Mouse (Mus musculus) midbrain, embryonic 16.5 days (tissue): Measurements from ENCODE around the gene Stat5a. TPM values are rescaled to one million over a fixed set of nuclear protein-coding genes. Genes with fewer than 3 reads are reported as not detected.
A peak's percentile ranks its signal among the peaks of the same experiment; 100 is the strongest.

Experiments used
- ATAC-seq: fragments of 200-750 bp; cut with Nextera tagmentation; 2 replicates; pipeline ENCODE4 v1.8.0; 2017; ENCODE audit warnings: moderate TSS enrichment
- H3K27ac ChIP-seq: fragments of 300-500 bp; sonication (generic); 2 replicates; pipeline ENCODE4 v1.5.1; 2014; ENCODE audit warnings: mild to moderate bottlenecking, low read length, mixed read lengths
- H3K27me3 ChIP-seq: fragments of 300-500 bp; sonication (generic); 2 replicates; pipeline ENCODE4 v1.6.1; 2014; ENCODE audit warnings: low read depth, low read length, mixed read lengths; ENCODE audit not compliant: control insufficient read depth, insufficient read depth
- H3K36me3 ChIP-seq: fragments of 300-500 bp; sonication (generic); 2 replicates; pipeline ENCODE4 v1.6.1; 2014; ENCODE audit warnings: mild to moderate bottlenecking, low read length, moderate library complexity, mixed read lengths; ENCODE audit not compliant: control insufficient read depth, insufficient read depth
- H3K4me1 ChIP-seq: fragments of 300-500 bp; sonication (generic); 2 replicates; pipeline ENCODE4 v1.6.1; 2014; ENCODE audit warnings: mild to moderate bottlenecking, low read length, mixed read lengths; ENCODE audit not compliant: control insufficient read depth, insufficient read depth
- H3K4me2 ChIP-seq: fragments of 300-500 bp; sonication (generic); 2 replicates; pipeline ENCODE4 v1.6.1; 2014; ENCODE audit warnings: mild to moderate bottlenecking, low read length, mixed read lengths
- H3K4me3 ChIP-seq: fragments of 300-500 bp; sonication (generic); 2 replicates; pipeline ENCODE4 v1.5.1; 2014; ENCODE audit warnings: low read depth, mild to moderate bottlenecking, low read length, moderate library complexity, mixed read lengths
- H3K9ac ChIP-seq: fragments of 300-500 bp; sonication (generic); 2 replicates; pipeline ENCODE4 v1.6.1; 2014; ENCODE audit warnings: low read depth, low read length, mixed read lengths
- H3K9me3 ChIP-seq: fragments of 300-500 bp; sonication (generic); replicated peaks from 2 replicates; pipeline ENCODE4 v1.6.1; 2014; ENCODE audit warnings: mild to moderate bottlenecking, low read length, mixed read lengths; ENCODE audit not compliant: control insufficient read depth, poor library complexity, severe bottlenecking
- WGBS: fragments of 180-500 bp; shearing (Covaris S2); extraction: QIAGEN DNeasy Blood & Tissue Kit; methylation state at CpG from one replicate; pipeline ENCODE4 v1.1.7; 2014; 5-methylcytosine and 5-hydroxymethylcytosine counted together
- polyA plus RNA-seq: library from polyadenylated mRNA; unstranded; fragments of >200 nt; fragmentation: Nextera tagmentation; extraction: Ambion mirVana; gene quantifications from 2 replicates; pipeline ENCODE4 v1.2.1, GENCODE M21; 2015

Gene Stat5a
- polyA plus RNA-seq = 2.1 and 3.2 TPM in 2 replicates

DNA sequence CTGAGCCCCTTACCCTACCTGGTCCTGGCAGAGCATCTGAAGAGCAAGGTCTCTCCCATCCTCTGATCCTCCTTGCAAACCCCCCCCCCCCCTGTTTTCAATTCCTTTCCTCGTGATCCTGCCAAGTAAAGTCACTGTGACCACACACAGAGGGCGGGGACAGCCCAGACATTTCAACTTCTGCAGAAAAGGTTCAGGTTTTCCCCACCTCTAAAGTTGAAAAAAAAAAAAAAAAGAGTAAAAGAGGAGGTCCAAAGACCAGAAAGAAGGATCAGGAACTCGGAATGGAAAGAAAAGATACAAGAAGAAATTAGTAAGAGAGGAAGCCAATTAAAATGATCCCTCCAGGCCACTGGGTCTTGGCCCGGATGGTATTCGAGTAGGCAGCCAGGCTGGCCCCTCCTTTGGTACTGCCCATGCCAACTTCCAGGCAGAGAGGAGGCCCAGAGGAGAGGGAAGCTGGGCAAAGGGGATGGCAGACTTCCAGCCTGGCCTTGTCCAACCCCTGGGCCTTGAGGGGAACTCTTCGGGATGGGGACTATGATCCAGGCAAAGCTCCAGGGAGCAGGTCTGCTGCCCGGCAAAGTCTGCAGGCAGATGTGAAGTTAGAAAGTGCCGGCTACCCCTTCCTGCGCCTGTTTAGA is at the start of gene Stat5a:
Gene Stat5a, plus strand, starts transcription at position 417 of the 644 bp plus-strand sequence.
- 63% methylated on average over 9 of the region's 9 CpGs for WGBS
- peak within 1 kb of the TSS; percentile 55 for H3K4me2 ChIP-seq
- H3K27ac ChIP-seq = no peak within 1 kb of the TSS
- no peaks in the 10 kb centered on the region for H3K9me3 ChIP-seq
- peaks cover 19% of the 10 kb centered on the region for H3K27me3 ChIP-seq
- peak within 1 kb of the TSS; percentile 41 for H3K4me3 ChIP-seq
- peak within 1 kb of the TSS; percentile 47 for H3K9ac ChIP-seq
- H3K36me3 ChIP-seq = no peaks in the 10 kb centered on the region
- 0 out of 2 replicates have a peak, but pooled peaks cover 4% of the 10 kb centered on the region for H3K4me1 ChIP-seq
- ATAC-seq = no peak

DNA sequence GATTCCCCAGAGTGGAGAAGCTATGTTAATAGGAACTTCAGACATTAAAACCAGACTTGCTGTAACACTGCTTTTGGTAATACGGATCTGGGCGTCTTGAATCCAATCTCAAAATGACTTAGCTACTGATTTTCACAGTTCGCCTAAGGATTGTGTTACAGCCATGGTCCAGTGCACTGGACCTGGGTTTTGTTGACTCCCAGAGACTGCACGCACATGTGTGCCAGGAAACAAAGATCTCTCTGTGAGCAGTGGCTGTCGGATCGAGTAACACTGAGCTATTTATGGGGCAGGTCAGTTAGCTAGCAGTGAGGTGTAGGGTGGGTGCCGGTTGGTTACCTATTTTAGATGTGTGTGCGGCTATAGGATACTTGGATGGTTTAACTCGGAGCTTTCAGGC is 48.6 kb upstream of the Stat5a start:
- no peak overlapping the region for H3K27ac ChIP-seq
- no peak overlapping the region for H3K9ac ChIP-seq
- H3K4me3 ChIP-seq = no peak overlapping the region
- ATAC-seq = no peak
- no peak overlapping the region for H3K4me2 ChIP-seq
- no peaks in the 10 kb centered on the region for H3K36me3 ChIP-seq
- H3K27me3 ChIP-seq = no peaks in the 10 kb centered on the region
- no peaks in the 10 kb centered on the region for H3K4me1 ChIP-seq
- 93% methylated on average over 9 of the region's 9 CpGs for WGBS
- H3K9me3 ChIP-seq = no peaks in the 10 kb centered on the region; the same call in 1 of the 2 replicates

DNA sequence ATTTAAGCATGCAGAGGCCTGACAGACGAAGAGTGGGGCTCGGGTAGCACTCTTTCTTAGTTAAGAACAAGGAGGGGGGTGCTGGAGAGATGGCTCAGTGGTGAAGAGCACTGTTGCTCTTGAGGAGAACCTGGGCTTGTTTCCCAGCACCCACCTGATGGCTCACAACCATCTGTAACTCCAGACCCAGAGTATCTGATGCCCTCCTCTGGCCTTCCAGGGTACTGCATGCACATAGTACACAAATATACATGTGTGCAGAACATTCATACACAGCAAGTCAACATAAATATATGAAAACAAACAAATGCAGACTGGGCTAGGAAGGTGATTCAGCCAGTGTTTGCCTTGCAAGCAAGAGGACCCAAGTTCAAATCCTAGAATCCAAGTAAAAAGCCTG is 48.0 kb upstream of the Stat5a start:
- H3K4me3 ChIP-seq = no peak overlapping the region
- no peaks in the 10 kb centered on the region for H3K4me1 ChIP-seq
- H3K36me3 ChIP-seq = no peaks in the 10 kb centered on the region
- no peak overlapping the region for H3K27ac ChIP-seq
- no peaks in the 10 kb centered on the region for H3K27me3 ChIP-seq
- no peak overlapping the region for H3K9ac ChIP-seq
- H3K4me2 ChIP-seq = no peak overlapping the region
- ATAC-seq = no peak
- H3K9me3 ChIP-seq = no peaks in the 10 kb centered on the region; the same call in 1 of the 2 replicates
- 97% methylated on average over 2 of the region's 2 CpGs for WGBS

DNA sequence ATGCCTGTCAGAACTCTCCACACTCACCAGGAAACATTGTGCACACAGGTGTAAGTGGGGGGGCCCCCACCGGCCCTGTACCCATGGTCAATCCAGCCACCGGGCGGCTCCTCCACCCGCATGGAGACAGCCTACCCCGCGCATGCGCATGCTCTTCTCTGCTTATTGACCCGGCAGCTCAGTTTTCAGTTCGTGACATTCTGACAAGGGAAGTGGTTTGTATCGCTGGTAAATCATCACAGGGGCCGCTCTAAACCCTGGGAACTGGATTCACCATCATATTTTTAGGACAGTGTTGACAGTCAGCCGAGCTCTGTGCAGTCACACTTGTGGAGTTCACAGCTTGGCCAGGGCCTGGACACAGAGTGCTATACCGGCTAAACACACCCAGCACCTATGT is 44.7 kb upstream of the Stat5a start:
- H3K4me1 ChIP-seq = peaks cover 2% of the 10 kb centered on the region; the same call in 1 of the 2 replicates
- 81% methylated on average over 13 of the region's 13 CpGs for WGBS
- H3K27ac ChIP-seq = no peak overlapping the region
- no peak for ATAC-seq
- no peak overlapping the region for H3K9ac ChIP-seq
- H3K4me3 ChIP-seq = no peak overlapping the region
- no peak overlapping the region for H3K4me2 ChIP-seq
- H3K9me3 ChIP-seq = no peaks in the 10 kb centered on the region; the same call in 1 of the 2 replicates
- H3K36me3 ChIP-seq = no peaks in the 10 kb centered on the region
- H3K27me3 ChIP-seq = no peaks in the 10 kb centered on the region

DNA sequence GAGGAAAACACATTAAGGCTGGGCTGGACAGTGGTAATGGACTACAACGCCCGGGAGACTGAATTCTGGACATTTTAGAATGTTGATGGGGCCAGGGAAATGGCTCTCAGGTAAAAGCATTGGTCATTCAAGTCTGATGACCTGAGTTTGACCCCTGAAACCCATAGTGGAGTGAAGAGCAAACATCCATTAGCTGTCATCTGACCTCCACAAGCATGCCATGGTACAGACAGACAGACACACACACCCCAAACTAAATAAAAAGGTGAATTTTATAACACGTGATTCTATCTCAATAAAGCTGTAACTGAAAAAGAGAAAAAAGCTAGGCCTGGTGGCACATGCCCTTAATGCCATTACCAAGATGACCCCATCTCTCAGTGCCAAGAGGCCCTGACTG is 42.8 kb upstream of the Stat5a start:
- H3K9me3 ChIP-seq = no peaks in the 10 kb centered on the region; the same call in 1 of the 2 replicates
- no peaks in the 10 kb centered on the region for H3K36me3 ChIP-seq
- WGBS = 89% methylated on average over 3 of the region's 3 CpGs
- no peak overlapping the region for H3K9ac ChIP-seq
- no peak overlapping the region for H3K27ac ChIP-seq
- H3K27me3 ChIP-seq = no peaks in the 10 kb centered on the region
- no peak overlapping the region for H3K4me2 ChIP-seq
- peaks cover 2% of the 10 kb centered on the region; the same call in 1 of the 2 replicates for H3K4me1 ChIP-seq
- ATAC-seq = no peak
- no peak overlapping the region for H3K4me3 ChIP-seq

DNA sequence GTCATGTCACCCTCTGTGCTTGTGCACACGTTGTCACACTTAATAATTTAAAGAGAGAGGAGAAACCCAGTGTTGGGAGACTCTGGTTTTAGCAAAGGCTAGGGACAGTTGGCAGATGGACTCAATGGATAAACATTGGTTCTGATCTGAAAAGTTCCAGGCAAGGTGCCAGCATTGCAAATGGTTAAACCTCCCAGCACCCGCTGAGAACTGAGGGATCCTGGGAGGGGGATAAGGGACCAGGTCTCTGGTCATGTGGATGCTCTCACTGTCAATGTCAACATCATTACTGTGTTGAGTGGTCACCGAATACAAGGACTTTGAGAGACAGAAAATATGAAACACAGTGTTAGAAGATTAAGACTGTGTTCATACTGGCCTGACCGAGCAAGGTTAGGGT is 42.4 kb upstream of the Stat5a start:
- Histone ChIP-seq H3K9ac (no peak overlapping the region), H3K9me3 (no peaks in the 10 kb centered on the region; the same call in 1 of the 2 replicates), H3K4me2 (no peak overlapping the region), H3K27me3 (no peaks in the 10 kb centered on the region), H3K4me1 (peaks cover 2% of the 10 kb centered on the region; the same call in 1 of the 2 replicates), H3K27ac (no peak overlapping the region), H3K36me3 (no peaks in the 10 kb centered on the region), H3K4me3 (no peak overlapping the region)
- WGBS = 70% methylated on average over 4 of the region's 4 CpGs
- ATAC-seq = no peak

DNA sequence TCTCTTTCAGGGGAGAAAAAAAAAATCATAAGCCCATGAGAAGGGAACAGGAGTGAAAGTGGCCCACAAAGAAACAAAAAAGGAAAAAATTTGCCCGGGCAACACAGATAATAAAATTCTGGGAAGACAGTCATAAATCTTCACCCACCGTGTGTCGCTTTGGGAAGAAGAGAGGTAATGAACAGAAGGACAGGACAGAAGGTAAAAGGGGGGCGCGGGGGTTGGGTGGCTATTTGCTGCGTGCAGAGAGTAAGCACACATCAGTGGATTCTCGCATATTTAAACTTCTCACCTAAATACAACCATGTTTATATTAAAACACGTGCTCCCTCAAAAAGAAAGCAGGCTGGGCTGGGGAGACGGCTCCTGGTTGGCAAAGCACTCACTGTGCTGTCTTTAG is 41.8 kb upstream of the Stat5a start:
- H3K36me3 ChIP-seq = no peaks in the 10 kb centered on the region
- H3K9me3 ChIP-seq = no peaks in the 10 kb centered on the region; the same call in 1 of the 2 replicates
- WGBS = 82% methylated on average over 9 of the region's 9 CpGs
- no peak overlapping the region for H3K9ac ChIP-seq
- no peak overlapping the region for H3K27ac ChIP-seq
- H3K4me3 ChIP-seq = no peak overlapping the region
- H3K4me2 ChIP-seq = no peak overlapping the region
- H3K4me1 ChIP-seq = peaks cover 2% of the 10 kb centered on the region; the same call in 1 of the 2 replicates
- ATAC-seq = no peak
- no peaks in the 10 kb centered on the region for H3K27me3 ChIP-seq

DNA sequence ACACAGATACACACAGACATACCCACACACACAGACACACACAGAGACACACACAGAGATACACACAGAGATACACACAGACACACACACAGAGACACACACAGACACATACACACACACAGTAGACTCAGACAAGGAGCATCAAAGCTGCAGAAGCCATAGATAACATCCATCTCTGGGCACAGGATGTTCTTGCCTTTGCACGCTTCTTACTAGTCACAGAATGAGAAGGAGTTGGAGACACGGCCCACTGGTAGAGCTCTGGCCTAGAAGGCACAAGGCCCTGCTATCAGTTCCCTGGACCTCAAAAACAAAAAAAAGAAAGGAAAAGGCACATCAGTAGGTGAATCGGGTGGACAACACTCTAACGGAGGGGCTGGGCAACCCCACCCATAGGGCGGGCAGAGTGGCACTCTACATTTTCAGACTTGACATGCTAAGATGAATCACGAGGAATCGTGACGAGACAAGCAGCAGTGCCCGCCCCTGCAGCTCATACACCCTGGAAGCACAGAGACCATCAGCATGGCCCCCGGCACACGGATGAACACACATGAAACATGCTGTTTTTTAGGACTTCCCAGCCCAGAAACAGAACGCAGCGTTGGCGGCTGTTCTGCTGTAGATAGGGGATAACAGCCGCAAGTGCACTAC is 40.7 kb upstream of the Stat5a start:
- Histone ChIP-seq H3K36me3 (no peaks in the 10 kb centered on the region), H3K27me3 (no peaks in the 10 kb centered on the region), H3K9ac (no peak overlapping the region), H3K4me3 (no peak overlapping the region), H3K4me1 (peaks cover 2% of the 10 kb centered on the region; the same call in 1 of the 2 replicates), H3K4me2 (no peak overlapping the region), H3K27ac (no peak overlapping the region), H3K9me3 (no peaks in the 10 kb centered on the region)
- 93% methylated on average over 15 of the region's 15 CpGs for WGBS
- no peak for ATAC-seq

DNA sequence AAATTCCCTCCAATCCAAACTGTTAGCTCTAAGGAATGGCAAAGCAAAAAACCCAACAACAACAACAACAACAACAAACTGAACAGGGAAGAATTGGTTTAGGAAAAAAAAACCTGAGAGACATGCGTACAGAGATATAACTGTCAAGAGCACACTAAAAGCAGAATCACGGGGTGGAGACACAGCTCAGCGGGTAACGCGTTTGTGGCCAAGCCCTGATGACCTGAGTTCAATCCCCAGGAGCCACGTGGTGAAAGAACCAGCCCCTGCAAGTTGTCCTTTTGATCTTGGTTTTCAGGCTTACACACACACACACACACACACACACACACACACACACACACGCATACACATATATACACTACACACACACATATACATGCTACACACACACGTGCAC is 40.1 kb upstream of the Stat5a start:
- peaks cover 2% of the 10 kb centered on the region; the same call in 1 of the 2 replicates for H3K4me1 ChIP-seq
- no peak overlapping the region for H3K9ac ChIP-seq
- no peak overlapping the region for H3K4me3 ChIP-seq
- H3K27ac ChIP-seq = no peak overlapping the region
- ATAC-seq = no peak
- WGBS = 86% methylated on average over 8 of the region's 8 CpGs
- no peaks in the 10 kb centered on the region for H3K27me3 ChIP-seq
- no peaks in the 10 kb centered on the region for H3K9me3 ChIP-seq
- H3K36me3 ChIP-seq = no peaks in the 10 kb centered on the region
- no peak overlapping the region for H3K4me2 ChIP-seq
